Mouse (Mus musculus) olfactory bulb, adult 2 months (tissue): Measurements from ENCODE around the gene Zbtb34.
A peak's percentile ranks its signal among the peaks of the same experiment; 100 is the strongest.

Experiments used
- CTCF ChIP-seq: fragments of 200-500 bp; IDR thresholded peaks from 2 replicates; pipeline ENCODE4 v1.5.1; 2012; ENCODE audit warnings: low read depth, mild to moderate bottlenecking, low read length, moderate library complexity; ENCODE audit not compliant: insufficient read depth
- POLR2A ChIP-seq: fragments of 200-500 bp; IDR thresholded peaks from 2 replicates; pipeline ENCODE4 v1.6.1; 2012; ENCODE audit warnings: mild to moderate bottlenecking, low read depth, low read length, moderate library complexity; ENCODE audit not compliant: insufficient read depth

- TF ChIP-seq CTCF (no peak), POLR2A (peak; percentile 76)
These were observed 37.5 kb upstream of the Zbtb34 start, which contains the start of gene Zbtb43 for GRCm38 (mm10) chr2:33468466-33469097.
